Mouse (Mus musculus) heart, adult 8-10 months (tissue): ENCODE measurements around the gene Calm3. TPM values are rescaled to one million over a fixed set of nuclear protein-coding genes. Genes with fewer than 3 reads are reported as not detected.
"Not testable (repeated sequence)": the region's sequence is repeated elsewhere in the genome, so short reads cannot be mapped to it uniquely, and the experiment has no call there.

ENCODE experiments used
- DNase-seq: peaks from one replicate; pipeline ENCODE4 v3.0.0; 2022; ENCODE audit warnings: low spot score
- total RNA-seq, 4 experiments: library from RNA; stranded (reverse); gene quantifications; 2 replicates each; pipeline ENCODE4 v1.2.4; 2022

Gene Calm3
- total RNA-seq = 100 to 1,000 TPM; 153 to 208 (median 191) TPM

DNA sequence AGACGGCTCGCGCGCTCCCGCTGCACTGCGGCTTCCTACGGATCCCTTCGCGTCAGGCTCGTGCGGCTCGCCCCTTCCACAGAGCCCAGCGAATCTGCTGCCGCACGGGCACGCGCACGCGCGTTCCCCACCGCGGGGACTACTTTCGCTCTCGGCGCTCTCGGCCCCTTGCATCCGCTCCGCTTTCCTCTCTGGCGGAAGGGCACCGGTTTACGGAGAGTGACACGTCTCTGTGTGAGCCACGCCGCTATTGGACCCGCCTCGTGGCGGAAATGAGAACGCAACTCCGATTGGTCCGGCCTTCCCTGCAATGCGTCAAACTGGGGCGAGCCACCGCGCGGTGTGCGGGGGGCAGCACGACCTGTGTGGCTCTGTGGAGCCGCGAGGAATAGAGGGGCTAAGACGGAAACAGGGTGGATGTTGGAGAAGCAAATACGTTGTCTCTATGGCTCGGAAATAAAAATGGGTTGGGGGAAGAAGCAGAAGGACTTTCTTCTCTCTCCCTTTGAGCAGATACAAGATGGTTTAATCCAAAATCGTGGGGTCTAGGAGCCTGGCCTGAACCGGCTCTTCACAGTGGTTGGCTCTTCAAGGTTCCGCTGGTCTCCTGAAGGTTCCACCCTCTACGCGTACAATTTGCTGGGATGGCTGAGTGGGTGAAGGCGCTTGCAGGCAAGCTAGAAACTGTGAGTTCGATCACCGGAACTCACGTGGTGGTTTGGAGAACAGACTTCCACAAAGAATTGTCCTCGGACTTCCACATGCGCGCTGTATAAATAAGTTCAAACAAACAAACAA is at the start of gene Calm3:
TSS of gene Calm3 (minus strand) at position 78 of the 798 bp plus-strand sequence.
- DNase-seq = peak; percentile 100

GRCm38 (mm10) chr7:16971160-16971559 is 47.2 kb upstream of the Calm3 start:
- DNase-seq = no peak

DNA sequence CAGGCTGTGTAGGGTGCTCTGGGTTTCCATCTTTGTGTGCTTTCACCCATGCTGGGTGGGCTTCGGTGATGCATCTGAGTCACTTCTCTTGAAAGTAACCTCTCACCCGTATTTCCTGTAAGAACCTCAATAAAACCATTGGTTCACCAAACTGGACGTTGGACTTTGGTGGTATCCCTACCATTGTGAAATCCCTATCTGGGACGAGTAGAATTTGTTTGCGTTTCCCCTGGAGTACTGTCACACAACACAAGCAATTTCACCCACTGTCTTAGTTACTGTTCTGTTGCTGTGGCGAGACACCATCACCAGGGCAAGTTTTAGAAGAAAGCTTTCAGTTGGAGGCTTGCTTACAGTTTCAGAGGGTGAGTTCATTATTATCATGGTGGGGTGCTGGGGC is 44.5 kb upstream of the Calm3 start:
- no peak for DNase-seq

DNA sequence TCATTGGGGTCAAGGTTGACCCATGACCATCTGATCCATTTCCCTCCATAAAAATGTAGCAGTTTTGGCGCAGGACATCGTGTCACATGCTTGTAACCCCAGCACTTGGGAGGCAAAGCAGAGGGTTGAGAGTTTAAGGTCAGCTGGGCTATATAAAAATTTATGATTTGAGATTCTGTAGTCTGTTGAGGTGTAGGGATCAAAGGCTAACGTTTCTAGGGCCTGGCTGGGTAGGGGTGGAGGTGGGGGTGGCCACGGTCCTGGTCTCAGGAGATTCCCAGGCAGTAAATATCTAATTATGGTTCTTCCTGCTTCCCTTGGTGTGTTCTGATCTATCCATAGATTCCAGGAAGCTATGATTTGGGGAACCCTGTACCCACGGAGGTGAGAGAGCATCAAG is 37.8 kb upstream of the Calm3 start:
- DNase-seq = no peak

- no peak for DNase-seq
Observed at GRCm38 (mm10) chr7:16959539-16960187, 35.7 kb upstream of the Calm3 start, which contains the start of gene Pnmal1. Gene Pnmal1, plus strand, starts transcription at chr7:16959679.

- DNase-seq = no peak
Observed at GRCm38 (mm10) chr7:16956410-16957265, 32.7 kb upstream of the Calm3 start.

- no peak for DNase-seq
Observed at GRCm38 (mm10) chr7:16955712-16956111, 31.8 kb upstream of the Calm3 start.

DNA sequence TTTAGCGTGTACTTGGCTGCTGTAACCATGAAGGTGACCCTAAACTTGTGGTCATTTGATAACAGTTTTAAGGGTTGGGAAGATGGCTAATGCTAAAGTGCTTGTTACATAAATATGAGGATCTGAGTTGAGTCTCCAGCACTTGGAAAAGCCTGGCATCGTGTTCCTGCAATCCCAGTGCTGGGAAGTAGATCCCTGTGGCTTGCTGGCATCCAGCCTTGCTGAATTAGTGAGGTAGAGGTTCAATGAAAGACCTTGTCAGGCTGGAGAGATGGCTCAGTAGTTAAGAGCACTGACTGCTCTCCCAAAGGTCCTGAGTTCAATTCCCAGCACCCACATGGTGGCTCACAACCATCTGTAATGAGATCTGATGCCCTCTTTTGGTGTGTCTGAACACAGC is 29.9 kb upstream of the Calm3 start:
- not testable (repeated sequence) for DNase-seq

- peak; percentile 80 for DNase-seq
Observed at GRCm38 (mm10) chr7:16950861-16951635, 27.1 kb upstream of the Calm3 start.

DNA sequence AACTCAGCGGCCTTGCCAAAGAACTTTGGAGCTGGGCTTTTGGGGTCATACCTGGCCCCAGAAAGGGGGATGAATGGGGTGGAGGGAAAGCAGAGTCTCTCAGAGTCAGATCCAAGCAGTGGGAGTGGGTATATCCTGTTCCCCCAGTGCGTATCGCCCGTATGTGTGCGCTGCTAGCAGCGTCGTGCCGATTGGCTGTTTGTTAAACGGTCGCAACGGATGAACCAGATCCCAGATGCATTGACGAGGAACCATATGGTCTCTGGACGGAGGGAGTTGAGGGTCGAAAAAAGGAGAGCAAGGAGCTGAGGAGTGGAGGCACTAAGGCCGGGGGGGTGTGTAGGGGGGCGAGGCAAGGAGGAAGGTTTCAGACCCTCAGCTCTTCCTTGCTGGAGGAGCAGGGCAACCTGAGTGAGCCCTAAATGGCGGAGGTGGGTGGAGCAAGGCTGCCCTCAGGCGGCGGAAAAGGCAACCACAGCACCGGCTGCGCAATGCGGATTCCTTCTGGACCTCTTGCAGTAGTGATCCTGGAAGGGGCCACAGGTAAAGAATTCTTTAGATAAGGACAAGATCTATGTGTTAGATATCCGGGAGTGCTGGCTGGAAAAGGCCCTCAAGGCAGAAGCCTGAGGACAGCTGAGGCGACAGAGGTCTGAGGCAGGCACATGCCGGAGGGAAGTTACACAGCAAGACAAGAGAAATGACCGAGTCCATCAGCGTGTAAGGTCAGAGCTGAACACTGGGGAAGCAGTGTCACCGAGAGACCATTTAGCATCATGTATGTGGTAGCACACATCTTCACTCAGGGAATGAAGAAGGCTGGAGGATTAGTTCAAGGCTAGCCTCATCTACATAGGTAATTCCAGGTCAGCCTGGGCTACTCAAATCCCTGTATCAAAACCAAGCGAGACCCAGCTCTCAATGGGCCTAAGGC is 26.3 kb upstream of the Calm3 start:
- peak; percentile 60 for DNase-seq

DNA sequence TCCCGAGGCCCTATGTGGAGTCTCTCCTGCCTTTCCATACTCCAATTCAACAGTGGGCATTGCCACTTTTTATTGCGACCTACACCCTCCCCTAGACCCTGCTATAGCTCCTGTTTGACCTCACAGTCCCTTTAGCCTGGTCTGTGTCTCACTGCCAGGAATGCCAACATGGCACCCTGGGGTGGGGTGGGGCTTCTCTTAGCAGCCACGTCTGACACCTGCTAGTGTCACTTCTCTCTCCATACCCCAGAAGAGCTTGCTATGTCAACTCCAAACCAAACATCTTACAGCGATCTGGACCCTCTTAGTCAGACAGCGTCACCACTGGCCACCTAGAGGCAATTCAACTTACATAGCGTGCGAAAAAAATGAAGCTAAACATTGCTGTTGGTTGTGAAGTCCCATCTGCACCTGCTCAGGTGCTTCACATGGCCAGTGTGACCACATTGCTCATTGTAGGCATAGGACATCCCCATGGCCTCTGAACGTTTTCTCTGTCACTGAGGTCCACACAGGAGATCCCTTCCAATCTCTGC is 25.1 kb upstream of the Calm3 start:
- no peak for DNase-seq

GRCm38 (mm10) chr7:16947959-16948361 is 24.0 kb upstream of the Calm3 start:
- DNase-seq = no peak

DNA sequence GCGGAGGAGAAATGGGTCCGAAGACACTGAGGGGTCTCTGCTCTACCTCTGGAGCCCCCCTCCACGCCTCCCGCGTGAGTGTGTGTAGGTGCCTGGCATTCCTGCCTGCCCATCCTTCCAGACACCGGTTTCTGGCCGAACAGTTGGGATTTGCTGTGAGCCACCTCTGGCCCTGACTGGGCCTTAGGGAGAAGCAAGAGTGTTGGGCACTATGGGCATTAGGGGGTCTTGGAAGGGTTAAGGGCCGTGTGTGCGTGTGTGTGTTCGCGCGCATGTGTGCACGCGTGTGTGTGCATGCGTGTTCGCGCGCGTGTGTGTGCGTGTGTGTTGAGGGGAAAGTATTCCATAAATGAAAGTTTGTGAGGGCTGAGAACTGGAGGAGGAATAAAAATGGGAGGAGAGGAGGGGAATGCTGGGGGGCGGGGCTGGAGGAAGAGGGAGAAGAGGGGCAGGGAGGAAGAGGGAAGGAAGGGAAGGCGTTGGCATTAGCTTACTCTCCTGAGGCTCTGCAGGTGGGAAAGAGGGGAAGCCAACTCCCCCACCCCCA is 23.5 kb upstream of the Calm3 start:
- DNase-seq = no peak

- DNase-seq = no peak
Observed at GRCm38 (mm10) chr7:16946441-16947348, 22.8 kb upstream of the Calm3 start.

GRCm38 (mm10) chr7:16945419-16945818 is 21.5 kb upstream of the Calm3 start:
- no peak for DNase-seq

- DNase-seq = no peak
Observed at GRCm38 (mm10) chr7:16944808-16945315, 20.9 kb upstream of the Calm3 start.

DNA sequence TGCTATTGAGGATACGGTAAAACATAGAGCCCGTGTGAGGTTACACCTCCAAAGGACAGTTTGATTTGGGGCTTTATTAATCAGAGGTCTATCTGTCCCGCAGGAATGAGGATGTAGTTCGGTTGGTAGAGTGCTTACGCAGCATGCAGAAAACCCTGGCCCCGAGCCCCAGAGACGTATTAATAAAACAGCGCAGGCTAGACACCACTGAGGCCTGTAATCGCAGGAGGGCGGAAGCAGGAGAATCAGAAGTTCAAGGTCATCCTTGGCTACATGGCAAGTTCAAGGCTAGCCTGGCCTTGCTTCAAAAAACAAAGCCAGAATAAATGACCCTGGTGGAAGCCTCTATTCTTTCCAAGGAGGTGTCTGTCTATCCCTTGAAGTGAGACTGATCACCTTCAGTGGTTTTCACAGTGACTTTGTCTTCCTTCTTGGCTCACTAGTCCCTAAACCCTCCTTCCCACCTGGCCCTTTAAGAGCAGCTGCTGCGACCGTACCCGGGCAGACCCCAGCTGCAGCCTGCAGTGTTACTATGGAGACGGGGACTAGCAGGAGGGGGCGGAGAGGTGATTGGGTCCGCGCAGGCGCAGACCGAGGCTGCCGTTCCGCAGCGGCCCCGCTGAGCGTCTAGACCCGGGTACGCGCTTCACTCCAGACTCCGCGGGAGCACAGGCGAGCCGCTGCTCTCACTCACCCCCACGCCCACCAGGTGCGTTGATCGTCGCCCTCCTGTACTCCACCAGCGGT is 20.3 kb upstream of the Calm3 start, which contains the start of gene Pnmal2:
TSS of gene Pnmal2 (plus strand) at position 622 of the 747 bp plus-strand sequence.
- no peak for DNase-seq
